Mouse (Mus musculus) brain, adult 2 months (tissue): ENCODE measurements around the gene Adprm.
A peak's percentile ranks its signal among the peaks of the same experiment; 100 is the strongest.
"Not testable (repeated sequence)": the region's sequence is repeated elsewhere in the genome, so short reads cannot be mapped to it uniquely, and the experiment has no call there.

Experiments used
- DNase-seq: peaks from one replicate; pipeline ENCODE4 v3.0.0; 2011; ENCODE audit warnings: low read depth, low spot score

The Adprm gene

DNA sequence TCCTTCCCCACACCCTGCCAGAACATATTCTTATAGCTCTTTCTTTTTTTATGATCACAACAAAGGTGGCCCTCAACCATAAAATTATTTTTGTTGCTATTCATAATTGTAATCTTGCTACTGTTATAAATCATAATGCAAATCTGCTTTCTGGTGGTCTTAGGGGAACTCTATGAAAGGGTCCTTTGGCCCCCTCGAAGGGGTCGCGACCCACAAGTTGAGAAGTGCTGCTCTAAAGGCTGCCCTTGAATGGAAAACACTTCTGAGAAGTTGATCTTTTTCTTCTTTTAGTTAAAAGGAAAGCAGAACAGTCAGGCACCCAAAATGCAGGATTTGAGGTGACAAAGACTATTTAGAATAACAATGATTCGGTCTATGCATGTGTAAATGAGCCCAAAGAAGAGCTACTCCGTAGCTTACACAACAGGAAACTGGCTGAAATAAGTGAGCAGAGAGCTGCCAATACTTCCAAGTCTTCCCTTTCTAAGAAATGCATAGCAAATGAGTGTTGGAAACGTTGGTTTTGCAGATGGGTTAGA is 28.5 kb downstream of the Adprm start:
- no peak for DNase-seq

DNA sequence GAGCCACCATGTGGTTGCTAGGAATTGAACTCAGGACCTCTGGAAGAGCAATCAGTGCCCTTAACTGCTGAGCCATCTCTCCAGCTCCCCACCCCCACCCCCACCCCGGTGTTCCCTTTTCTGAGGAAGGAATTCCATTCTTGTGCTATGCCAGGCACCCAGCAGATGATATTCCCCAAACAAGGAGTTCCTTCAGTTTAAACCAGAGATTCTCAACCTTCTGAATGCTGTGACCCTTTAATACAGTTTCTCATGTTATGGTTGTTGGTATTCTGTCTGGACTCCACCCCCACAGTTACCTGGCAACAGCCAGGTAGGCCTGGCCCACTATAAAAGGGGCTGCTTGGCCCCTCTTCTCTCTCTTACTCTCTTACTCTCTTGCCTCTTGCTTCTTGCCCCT is 29.2 kb downstream of the Adprm start:
- not testable (repeated sequence) for DNase-seq

DNA sequence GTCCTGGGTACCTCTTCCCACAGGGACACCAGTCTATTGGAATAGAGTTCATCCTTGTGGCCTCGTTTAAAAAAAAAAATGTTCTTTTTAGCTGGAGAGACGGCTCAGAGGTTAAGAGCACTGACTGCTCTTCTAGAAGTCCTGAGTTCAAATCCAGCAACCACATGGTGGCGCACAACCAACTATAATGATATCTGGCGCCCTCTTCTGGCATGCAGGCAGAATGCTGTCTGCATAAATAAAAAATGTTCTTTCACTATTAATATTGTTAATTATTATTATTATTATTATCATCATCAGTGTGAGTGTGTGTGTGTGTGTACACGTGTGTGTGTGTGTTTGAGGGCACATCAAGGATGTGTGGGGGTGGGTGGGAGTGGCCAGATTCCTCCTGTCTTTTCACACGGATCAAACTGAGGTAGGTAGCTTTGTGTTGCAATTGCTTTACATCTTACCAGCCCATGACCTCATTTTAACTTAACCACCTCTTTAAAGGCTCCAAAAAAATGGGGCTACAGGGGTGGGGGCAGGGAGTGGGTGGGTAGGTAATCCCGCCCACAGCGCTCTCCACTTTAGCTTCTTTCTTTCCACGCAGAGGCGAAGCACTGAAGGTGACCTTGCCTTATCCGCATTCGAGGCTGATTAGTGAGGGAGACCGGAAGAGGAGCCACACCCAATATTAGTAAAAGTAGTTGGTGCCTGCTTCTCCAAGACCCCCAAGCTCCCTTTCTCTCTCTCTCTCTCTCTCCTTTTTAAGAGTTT is 29.9 kb downstream of the Adprm start:
- DNase-seq, result no peak

DNA sequence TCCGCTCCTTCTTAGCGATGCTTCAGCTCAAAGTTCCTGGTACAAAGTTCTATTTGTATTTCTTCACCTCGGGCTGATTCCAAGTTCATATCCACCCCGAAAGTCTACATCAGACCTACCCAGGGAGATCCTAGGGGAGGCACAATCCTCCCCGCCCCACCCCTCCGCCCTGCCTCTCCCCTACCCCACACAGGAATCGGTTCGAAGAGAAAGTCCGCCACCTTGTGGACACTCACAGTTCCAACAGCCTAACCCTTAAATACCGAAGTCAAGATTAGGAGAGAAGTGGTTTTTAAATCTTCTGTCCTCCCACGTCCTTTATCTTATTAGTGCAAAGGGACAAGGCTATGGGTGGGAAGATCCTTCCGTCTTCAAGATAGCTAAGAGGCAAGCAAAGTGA is 31.4 kb downstream of the Adprm start:
- peak; percentile 78 for DNase-seq

DNA sequence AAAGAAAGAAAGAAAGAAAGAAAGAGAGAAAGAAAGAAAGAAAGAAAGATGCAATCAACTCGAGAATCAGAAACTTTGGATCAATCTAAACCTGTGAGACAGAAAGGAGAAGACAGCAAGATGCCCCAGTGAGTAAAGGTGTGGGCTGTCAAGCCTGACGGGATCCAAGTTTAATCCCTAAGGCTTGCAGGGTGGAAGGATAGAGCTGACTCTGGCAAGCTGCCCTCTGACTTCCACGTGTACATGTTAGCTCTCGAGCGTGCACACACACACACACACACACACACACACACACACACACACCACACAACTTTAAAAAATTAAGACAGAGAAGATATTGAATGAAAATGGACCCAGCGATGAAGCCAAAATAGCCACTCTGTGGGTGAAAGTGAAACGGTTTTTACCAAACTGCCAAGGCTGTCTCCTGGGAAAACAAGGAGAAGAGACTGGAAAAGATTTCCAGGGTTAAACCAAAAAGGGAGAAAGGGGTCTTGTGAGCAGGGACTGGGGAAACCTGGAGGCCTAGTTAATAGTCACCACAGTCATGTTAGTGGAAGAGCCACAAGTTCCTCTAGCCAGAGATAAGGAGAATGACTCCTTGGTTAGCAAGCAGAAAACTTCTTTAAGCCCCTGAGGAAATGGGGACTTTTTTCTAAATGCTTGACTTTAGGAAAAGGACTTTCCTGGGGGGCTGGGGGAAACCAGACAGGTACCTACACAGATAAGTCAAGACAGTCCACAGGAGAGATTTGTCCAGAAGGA is 32.5 kb downstream of the Adprm start:
- no peak for DNase-seq

DNA sequence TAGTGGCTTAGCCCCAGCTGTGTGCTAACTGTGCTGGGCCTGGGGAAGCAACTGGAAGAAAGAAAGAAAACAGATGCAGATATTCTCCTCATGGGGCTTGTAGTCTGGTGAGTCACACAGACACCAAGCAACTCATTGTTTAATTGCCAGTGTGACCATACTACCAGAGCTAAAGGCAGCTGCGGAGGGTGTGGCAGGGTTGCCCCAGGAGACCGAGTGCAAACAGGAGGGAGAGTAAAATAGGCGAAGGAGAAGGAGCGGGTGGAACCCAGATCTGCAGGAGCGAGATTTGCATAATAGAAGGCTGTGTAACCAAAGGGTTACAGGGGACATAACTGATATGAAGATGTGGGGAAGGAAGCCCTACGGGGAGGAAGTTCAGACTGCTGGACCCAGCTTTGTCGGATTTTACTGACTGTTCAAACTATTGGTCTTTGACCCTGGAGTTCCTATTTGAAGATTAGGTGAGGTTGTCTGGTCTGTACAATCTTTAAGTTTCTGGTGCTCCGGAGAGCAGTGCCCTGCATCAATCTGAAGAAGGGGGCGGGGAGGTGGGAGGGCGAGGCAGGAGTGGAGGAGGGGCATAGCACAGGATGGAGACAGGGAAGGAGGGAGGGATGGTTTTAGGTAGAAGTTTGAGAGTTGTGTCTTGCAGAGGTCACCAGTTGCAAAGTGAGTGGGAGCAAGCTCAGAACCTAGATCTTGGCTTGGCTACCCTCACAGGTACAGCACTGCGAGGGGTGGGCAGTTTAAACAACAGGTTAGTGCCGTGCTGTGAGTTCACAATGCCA is 34.4 kb downstream of the Adprm start:
- DNase-seq, result peak; percentile 52

DNA sequence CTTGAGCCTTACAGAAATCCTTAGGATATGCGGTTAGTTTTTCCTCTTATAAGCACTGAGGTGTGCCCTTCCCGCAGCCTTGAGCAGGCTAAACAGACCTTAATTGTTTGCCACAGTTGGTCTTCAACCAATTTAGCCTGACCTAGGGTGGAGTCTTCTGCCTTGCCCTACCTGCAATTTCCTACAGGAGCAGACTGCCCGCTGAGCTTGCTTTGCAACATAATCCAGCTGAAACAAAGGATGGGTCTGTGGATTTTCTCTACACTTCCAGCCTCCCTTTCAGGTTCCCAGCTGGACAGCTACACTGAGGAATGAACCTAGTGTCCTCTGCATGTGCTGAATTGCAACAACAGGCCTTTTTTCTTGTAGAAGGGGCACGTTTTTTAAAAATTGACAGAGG is 40.8 kb downstream of the Adprm start:
- DNase-seq, result no peak

DNA sequence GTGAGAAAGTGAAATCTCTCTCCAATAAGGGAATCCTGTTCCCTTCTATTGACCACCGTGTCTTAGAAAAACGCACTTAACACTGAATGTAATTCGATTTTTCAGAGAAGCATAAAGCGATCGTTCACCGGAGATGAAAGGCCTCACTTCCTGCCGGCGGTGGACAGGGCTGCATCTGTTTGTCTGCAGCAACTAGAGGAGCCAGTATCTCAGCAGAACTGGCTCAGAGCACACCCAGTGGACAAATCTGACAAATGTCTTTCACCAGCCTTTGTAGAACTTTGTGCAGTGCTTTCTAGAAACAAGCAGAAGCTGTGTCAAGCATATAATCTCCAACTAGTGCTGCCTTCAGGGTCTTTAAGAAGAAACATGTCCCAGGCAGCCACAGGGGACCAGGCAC is 42.0 kb downstream of the Adprm start:
- DNase-seq, result peak; percentile 68

DNA sequence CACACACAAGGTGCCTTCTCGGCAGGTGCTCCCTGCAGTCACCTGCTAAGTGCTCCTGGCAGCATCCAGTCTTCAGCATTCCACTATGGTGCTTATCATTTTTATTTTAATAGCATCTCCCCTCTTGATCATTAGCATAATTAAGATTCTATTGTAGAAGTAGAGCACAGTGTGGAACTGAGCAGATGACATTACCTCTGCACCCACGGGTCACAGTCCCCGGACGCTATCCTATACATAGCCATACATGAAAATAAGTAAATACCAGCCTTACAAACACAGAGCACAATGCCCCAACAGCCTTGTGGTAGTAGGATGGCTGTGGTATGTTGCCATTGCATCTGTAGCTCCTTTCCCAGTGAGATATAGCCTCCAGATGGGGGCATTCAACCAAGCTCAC is 43.9 kb downstream of the Adprm start:
- DNase-seq, result no peak

DNA sequence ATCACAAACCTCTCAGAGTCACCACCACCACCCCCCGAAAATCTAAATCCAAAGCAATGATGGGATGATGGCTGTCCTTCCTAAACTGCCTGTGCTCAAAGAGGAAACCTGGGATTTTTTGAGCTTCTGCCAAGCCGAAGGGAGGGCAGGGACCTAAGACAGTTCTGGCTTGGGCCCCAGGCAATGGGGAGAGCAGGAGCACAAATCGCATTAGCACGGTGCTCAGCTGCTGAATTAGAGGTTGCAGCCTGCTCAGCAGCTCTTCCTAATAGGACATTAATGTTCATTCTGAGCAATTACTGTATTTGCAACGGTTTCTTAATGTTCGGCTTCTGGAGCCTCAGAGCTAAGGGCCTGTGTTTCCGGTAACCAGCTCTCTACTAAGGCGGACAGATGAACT is 44.4 kb downstream of the Adprm start:
- DNase-seq, result peak; percentile 43

DNA sequence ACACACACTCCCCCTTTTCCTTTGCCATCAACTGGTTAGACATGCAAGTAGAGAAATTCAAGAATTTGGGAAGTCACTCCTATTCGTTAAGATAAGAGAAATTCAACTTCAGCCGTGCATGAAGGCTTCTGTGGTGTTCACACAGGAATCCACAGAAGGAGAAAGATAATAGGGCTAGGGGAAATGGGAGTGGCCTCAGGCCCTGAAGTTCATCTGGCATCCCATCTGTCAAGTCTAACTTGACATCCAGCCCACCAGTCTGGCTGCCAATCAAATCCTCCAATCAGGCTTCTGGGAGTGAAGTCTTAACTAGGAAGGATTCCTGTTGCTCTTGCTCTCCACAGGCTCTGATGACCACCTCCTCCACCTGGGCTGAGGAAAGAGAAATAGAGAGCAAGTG is 49.5 kb downstream of the Adprm start:
- no peak for DNase-seq

DNA sequence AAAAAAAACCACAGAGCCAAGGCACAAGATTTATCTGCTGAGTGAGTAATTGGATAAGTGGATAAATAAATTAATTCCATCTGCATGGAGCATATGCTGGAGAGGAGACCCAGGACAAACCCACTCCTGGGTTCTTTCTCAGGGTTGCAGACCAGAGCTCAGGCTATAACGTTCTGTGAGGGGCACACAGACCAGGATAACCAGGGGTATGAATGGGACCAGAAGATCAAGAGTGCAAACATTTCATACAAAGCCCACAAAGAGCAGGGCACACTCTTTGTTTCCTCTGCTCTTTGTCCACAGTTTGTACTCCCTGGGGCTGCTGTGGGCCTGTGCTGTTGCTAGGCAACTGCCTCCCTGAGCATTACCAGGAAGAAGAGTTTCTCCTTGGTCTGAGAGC is 50.7 kb downstream of the Adprm start:
- no peak for DNase-seq

DNA sequence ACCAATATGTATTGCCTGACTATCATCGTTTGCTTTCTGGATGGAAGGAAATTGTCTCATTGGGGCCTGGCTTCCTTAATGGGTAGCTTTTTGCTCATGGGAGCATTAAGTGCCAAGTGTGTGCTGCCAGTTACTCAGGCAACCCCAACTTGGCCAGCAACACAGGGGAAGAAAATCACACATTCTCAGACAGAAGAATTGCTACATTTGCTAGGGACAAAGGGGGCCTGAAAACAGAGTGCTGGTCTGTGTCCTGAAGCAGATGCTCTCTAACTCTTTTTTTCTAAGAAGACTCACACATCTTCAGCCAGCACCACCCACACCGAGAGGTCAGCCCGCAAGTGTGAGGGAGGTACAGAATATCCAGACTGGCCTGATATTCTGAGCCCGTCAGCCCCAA is 51.7 kb downstream of the Adprm start:
- DNase-seq, result peak; percentile 52

DNA sequence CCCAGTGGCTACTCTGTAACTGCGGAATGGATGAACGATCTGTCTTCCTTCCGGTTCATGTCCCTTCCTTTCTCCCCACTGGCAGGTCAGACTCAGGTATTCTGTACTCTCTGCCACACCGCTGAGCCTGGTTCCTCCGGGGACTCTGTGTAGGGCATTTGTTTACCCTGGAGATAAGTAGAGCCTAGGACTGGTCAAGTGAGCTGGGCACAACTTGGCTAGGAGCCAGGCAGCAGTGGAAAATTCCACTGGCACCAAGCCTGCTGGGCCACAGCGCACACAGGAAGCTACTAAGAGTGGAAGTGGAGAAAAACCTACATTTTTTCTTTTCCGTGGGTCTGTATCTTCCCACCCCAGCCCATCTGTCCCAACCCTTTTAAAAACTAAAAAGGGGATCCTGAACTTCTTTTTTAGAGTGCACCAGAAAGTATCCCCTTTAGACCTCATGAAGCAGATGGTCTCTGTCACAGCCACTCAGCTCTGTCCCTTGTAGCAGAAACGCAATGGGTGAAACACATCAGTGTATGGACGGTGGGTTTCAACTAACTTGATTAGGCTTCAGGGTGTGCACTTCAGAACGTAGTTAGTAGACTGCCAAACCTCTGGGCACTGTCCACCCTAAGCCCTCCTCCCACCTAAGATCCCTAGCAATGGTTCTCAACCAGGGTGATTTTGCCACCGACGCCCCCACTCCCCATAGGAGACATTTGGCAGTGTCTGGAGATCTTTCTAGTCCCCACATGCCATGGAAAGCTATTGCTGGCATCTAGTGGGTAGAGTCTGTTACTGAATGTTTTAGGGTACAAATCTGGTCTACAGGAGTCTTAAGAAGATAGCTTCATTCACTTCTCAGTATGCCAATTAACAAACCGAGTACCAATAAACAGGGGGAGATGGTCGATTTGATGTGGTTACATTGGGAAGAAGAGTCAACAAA is 53.7 kb downstream of the Adprm start:
- DNase-seq, result peak; percentile 66

DNA sequence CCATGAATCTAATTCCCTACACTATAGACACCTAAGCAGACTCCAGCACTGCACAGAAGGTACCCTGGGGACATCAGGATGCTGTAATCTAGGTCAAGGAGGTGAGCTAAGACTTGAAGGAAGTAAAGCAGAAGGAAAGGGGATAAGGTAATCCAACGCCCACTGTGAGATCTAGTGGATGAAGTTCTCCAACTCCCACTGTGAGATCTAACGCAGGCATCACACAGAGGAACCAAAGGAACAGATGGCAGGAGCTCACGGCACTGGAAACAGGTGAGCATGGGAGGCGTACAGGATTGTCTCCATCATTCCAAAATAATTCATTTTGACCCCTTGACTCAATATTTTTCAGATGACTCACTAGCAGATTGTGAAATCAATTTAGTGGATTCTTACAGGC is 55.9 kb downstream of the Adprm start:
- DNase-seq, result peak; percentile 78

DNA sequence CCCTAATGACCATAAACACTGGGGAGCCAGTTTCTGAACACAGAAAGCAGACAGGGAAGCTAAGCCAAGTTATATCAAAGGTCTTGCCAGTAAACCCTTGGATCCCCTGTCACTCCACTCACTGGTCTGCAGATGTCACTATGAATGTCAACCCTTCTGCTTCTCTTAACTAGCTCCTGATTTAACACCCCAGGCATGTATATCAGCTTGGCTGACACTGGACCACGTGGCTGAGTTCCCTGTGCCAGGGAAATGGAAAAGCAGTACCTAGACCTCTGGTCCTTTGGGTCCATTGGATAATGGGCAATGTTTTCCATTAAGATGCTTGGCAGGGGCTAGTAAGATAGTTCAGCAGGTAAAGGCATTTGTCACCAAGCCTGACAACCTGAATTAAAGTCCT is 58.7 kb downstream of the Adprm start:
- no peak for DNase-seq

DNA sequence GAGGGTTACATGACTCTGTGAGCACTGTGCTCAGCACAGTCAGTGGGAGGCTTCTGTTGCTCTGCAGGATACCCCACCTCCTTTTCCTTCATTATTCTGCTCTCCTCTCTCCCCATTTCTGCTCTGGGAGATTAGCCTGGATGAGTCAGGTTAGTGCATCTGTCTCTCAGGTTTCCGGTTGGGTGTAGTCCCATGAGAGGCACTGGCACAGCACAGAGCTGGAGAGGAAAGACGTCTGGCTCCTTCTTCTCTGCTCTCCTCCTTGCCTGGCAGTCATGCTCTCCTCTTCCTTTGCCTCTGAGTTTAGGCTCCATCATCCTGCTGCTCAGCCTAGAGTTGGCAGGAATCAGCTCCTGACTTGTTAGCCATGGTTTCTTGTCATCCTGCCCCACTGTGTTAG is 60.2 kb downstream of the Adprm start:
- peak; percentile 75 for DNase-seq
